Mouse (Mus musculus) lung, postnatal 14 days (tissue): ENCODE results near the gene Enox1.
A peak's percentile ranks its signal among the peaks of the same experiment; 100 is the strongest.
"Not testable (repeated sequence)": the region's sequence is repeated elsewhere in the genome, so short reads cannot be mapped to it uniquely, and the experiment has no call there.

Experiments used
- DNase-seq: peaks from one replicate; pipeline ENCODE4 v3.0.0; 2021

Enox1 gene

GRCm38 (mm10) chr14:77529621-77530020, 373.1 kb downstream of the Enox1 start:
- DNase-seq = no peak

DNA sequence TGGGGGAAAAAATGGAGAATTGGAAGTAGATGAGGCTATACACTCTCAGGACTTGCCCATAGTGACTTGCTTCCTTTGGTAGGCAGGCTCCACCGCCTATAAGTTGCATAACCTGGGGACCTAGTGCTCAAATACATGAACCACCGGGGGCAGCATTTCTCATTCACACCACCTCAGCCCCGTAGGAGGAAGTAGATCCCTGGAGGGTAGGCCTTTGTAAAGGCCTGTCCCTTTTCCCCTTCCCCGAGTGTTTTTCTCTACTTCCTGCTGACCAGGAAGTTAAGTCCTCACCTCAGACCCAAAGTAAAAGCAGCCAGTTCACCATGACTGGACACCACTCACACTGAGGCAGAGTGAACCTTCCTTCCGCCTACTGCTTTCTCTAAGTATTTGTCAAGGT, 377.1 kb downstream of the Enox1 start:
- no peak for DNase-seq

DNA sequence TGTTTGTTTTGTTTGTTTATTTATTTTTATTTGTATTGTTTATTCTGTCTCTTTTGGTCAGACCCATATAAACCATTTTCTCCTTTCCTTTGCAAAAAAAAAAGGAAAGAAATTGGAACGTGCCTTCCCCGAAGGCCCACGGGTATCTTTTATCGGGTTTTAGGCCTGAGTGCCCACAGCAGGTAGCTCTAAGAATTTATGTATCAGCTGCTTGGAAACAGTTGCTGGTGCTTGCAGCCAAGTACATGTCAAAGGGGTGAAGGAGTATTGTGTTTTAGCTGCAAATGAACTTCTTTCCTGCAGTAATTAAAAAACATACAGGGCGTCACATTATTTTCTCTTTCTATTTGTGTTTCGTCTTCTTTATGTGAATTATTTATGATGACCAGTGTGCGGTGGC, 377.6 kb downstream of the Enox1 start:
- DNase-seq = no peak

- DNase-seq = no peak
Measured at GRCm38 (mm10) chr14:77536592-77536991, 380.0 kb downstream of the Enox1 start.

GRCm38 (mm10) chr14:77539563-77539962, 383.0 kb downstream of the Enox1 start:
- DNase-seq = not testable (repeated sequence)

DNA sequence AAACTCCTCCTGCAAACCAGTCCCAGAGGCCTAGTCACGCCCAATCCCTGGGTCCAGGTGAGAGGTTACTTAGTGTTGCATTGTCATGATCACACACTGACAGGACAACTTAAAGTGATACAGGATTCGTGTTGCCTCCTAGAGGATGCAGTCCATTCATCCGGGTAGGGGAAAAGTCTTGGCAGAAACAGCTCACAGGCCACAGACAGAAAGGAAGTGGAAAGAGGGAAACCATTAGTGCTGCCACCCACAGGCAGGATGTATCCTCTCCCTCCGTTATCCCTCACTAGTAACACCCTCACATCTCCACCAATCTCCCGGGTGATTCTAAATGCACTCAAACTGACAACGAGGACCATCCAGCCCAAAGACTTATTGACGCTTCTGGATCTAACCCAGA, 385.4 kb downstream of the Enox1 start:
- no peak for DNase-seq

DNA sequence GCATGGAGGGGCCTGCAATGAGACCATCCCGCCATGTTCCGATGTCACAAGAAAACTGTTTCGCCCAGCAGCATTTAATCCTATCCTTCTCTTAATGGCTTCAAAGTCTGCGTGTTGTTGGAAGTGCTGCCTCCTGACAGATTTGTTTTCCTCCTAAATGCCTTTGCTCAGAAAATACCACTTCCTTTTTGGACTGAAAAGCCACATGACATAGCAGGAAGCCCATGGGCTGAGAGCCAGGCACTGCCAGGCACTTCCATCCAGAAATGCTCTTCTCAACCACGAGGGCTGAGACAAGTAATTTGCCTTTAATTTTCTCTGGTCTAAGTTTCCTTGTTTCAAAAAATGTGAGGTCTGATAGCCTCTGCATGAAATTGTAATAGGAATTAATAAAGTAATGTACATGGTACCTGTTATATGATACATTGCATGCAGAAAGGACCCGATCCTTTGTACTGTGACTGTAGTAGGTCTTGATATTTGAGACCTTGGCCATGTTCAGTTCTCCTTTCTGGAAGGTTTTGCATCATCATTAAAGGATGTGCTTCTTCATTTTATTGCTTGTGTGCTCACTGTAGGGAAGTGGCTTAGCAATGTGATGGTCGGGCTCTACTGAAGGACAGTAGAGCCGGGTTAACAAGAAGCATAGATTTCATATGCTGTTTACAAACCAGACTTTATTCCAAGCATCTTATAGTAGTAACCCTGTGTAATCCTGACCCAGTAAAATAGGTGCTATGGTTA, 390.1 kb downstream of the Enox1 start:
- no peak for DNase-seq

- DNase-seq = no peak
Measured at GRCm38 (mm10) chr14:77547351-77547750, 390.8 kb downstream of the Enox1 start.

DNA sequence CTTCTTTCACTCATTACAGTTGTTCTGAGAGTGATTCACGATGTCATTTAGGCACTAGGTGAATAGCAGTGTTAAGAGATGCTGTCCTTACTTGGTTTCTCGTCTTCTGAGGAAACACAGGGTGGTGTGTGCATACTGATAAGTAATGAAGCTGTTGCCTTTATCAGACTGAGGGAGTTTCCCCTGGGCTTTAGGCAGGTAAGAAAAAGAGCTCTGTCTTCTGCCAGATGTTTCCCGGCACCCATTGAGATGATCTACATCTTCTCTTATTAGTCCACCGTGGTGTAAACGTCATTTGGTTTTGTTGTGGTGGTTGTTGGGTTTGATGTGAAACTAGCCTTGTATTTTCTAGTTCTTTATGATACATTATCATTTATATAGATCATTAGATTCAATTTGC, 392.4 kb downstream of the Enox1 start:
- no peak for DNase-seq

- DNase-seq = no peak
Measured at GRCm38 (mm10) chr14:77557446-77558070, 401.0 kb downstream of the Enox1 start.

DNA sequence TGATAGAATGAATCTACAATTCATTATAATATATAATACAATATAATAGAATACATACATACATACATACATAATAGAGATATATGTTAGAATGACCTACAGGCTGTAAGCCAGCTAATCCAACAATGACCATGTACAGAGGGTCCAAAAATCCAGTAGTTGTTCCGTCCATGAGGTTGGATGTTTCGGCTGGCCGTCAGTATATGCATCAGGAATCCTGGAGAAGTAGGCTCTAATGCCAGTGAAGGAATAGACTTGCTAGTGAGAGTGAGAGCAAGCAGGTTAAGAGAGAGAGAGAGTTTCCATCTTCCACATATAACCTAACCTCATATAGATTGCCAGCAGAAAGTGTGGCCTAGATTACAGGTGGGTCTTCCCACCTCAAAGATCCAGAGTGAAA, 402.3 kb downstream of the Enox1 start:
- no peak for DNase-seq

DNA sequence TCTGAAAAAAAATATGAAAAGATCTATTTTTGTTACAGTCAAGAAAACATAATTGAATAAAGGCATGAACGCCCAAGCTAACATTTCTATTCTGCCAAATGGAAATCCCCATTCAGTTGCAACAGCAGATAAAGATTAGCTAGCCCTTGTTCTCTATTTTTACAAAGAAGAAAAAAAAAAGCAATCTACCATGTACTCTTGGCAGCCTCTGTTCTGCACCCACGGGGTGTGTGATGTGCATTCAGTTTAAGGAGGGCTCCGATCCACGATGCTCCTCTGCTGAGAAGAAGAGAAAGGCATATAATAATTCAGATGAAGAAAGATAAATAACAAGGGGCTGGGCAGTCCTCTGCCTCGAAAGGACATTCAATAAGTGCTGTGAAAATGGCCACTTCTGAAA, 403.2 kb downstream of the Enox1 start:
- no peak for DNase-seq

DNA sequence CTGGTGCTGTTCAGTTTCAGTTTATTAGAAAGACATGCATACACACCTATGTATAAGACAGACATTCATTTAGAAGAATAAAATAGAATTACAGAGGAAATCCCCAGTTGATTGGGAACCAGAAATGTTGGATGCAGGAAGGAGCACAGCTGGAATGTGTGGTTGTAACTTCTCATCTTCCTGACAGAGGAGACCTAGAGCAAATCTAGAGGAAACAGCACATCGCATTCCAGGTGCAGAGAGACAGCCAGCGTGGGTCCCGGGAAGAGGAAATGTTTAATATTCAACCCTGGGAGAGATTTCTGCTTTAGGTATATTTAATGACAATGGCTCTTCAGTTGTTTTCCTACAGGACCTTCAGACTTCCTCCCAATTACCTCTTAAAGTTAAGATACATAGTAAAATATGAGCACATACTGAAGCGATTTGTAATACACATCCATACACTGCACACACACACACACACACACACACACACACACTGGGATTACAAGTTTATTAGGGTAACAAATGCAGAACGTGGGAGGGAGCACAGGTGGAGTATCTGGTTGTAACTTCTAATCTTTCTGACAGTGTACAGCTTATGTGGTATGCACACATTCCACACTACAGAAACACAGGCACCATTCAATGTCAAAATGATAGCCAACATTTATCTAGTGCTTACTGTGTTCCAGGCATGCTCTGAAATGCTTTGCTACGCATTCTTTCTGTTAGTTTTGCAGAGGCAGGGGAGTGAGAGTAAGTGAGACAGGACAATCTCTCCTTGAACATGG, 405.4 kb downstream of the Enox1 start:
- no peak for DNase-seq

- no peak for DNase-seq
Measured at GRCm38 (mm10) chr14:77563922-77564321, 407.4 kb downstream of the Enox1 start.

- DNase-seq = peak; percentile 20
Measured at GRCm38 (mm10) chr14:77567120-77567519, 410.6 kb downstream of the Enox1 start.

- no peak for DNase-seq
Measured at GRCm38 (mm10) chr14:77574436-77574835, 417.9 kb downstream of the Enox1 start.

- DNase-seq = no peak
Measured at GRCm38 (mm10) chr14:77576411-77576810, 419.8 kb downstream of the Enox1 start.

DNA sequence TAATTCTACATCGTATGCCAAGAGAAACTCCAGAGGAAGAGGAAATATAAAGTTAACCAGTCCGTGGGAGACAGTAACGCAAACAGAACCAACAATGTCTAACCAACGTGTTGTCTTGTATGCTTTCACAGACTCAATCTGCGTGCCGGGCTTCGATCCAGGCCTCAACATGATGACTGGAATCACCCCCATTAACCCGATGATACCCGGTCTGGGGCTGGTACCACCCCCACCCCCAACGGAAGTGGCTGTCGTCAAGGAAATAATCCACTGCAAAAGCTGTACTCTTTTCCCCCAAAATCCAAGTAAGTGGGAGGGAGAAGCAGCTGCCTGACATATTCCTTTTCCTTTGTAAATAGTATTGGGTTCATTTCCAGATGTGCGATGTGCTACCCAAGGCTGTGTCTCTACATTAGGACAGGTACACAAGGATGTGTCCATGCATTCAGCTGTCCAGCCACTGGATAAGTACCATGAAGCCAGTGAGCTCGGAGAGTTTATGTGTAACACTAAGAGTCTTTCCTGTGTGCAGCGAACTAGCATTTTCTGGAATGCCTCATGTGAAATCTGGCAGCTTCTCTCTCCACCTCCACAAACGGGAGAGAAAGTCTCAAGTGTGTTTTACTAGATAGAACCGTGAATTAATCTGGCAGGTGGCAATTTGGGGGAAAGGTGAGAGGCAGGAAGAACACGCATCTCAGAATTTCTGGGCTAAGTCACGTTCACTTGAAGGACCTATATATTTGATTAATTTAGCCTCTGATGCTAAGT, 421.1 kb downstream of the Enox1 start:
- DNase-seq = no peak

GRCm38 (mm10) chr14:77578355-77578754, 421.8 kb downstream of the Enox1 start:
- DNase-seq = no peak

- DNase-seq = no peak
Measured at GRCm38 (mm10) chr14:77580106-77580936, 423.8 kb downstream of the Enox1 start.

DNA sequence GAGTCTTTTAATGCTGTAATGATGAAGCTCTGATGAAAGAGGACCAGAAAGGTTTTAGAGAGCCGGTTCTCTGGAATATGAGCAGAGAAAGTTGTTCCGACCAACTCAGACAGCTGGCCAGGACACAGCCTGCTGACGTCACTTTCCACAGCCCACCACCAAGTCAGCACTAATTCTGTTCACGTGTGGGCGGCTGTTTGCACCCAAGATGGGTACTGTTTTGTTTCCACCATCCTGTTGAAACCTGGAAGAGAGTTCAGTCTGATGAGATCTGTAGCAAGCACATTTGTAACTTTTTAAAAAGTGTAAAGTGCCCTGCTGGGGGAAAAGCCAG, 424.3 kb downstream of the Enox1 start:
- no peak for DNase-seq

DNA sequence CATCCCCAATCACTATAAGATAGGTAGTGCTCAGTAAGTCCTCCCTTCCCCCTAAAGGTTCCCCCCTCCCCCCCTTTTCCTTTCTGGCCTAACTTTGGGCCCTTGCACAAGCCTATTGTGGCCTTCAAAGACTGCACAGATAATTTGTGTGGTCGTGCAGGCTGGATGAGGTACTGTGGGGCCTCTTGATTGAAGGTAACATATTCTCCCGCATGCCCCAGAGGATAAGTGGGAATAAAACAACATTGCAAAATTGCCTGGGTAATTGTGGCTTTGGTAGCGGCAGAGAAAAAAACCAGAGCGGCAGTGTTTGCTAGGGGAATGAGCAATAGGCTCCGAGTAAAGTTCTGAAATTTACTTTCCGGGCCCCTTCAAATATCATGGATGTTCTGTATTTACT, 425.1 kb downstream of the Enox1 start:
- no peak for DNase-seq
